Mouse (Mus musculus) CH12.LX (cell line): ENCODE results near the gene Hck. TPM values are rescaled to one million over a fixed set of nuclear protein-coding genes. Genes with fewer than 3 reads are reported as not detected.
A peak's percentile ranks its signal among the peaks of the same experiment; 100 is the strongest.

ENCODE experiments used
- DNase-seq: peaks from one replicate; pipeline ENCODE4 v3.0.0-alpha.2; 2013; ENCODE audit errors: extremely low read depth
- H3K27ac ChIP-seq: 2 replicates; pipeline ENCODE4 v1.5.1; 2012; ENCODE audit warnings: low read depth, mild to moderate bottlenecking, control low read depth, moderate library complexity; ENCODE audit not compliant: insufficient read depth
- H3K27me3 ChIP-seq: replicated peaks from 2 replicates; pipeline ENCODE3; 2012; ENCODE audit warnings: inconsistent platforms
- H3K36me3 ChIP-seq, 2 experiments: replicated peaks in 1 of 2; 2 replicates each; pipeline versions ENCODE3 to v1.6.1; 2012; ENCODE audit warnings: inconsistent platforms in 1 of 2, low read length in 1 of 2, mild to moderate bottlenecking in 1 of 2, mixed read lengths in 1 of 2, moderate library complexity in 1 of 2; ENCODE audit not compliant: control insufficient read depth in 1 of 2, insufficient read depth in 1 of 2
- H3K4me1 ChIP-seq, 2 experiments: 2 replicates each; pipeline ENCODE4 v1.6.1; 2012; ENCODE audit warnings: inconsistent platforms in 1 of 2, moderate library complexity in 1 of 2; ENCODE audit not compliant: insufficient read depth in 2 of 2, control insufficient read depth in 1 of 2
- H3K4me2 ChIP-seq: 2 replicates; pipeline ENCODE4 v1.6.1; 2012; ENCODE audit warnings: low read depth, mild to moderate bottlenecking, control low read depth; ENCODE audit not compliant: poor library complexity, insufficient read depth, severe bottlenecking
- H3K4me3 ChIP-seq, 3 experiments: fragments of 150-350 bp in 1 of 3; sonication (generic) in 1 of 3; replicated peaks in 1 of 3; 2 replicates each; pipeline versions ENCODE3 to v1.5.1; 2011 to 2012; ENCODE audit warnings: low read depth in 2 of 3, low read length in 2 of 3, mild to moderate bottlenecking in 2 of 3, moderate library complexity in 2 of 3, control low read depth in 1 of 3, improper control_type of control experiment in 1 of 3, inconsistent platforms in 1 of 3, mixed read lengths in 1 of 3; ENCODE audit not compliant: poor library complexity in 1 of 3
- H3K79me2 ChIP-seq: replicated peaks from 2 replicates; pipeline ENCODE4 v1.6.1; 2012; ENCODE audit warnings: mild to moderate bottlenecking, moderate library complexity; ENCODE audit not compliant: control insufficient read depth, poor library complexity, insufficient read depth, severe bottlenecking; ENCODE audit errors: extremely low read depth
- H3K9ac ChIP-seq: 2 replicates; pipeline ENCODE4 v1.6.1; 2012; ENCODE audit warnings: low read depth, mild to moderate bottlenecking, control low read depth, moderate library complexity; ENCODE audit not compliant: insufficient read depth
- H3K9me3 ChIP-seq: replicated peaks from 2 replicates; pipeline ENCODE3; 2012; ENCODE audit warnings: low read length, inconsistent platforms, mixed read lengths
- BHLHE40 ChIP-seq: IDR thresholded peaks from 2 replicates; pipeline ENCODE4 v1.6.1; 2011; ENCODE audit warnings: mild to moderate bottlenecking, low read depth, low read length, improper control_type of control experiment
- CHD2 ChIP-seq: IDR thresholded peaks from 2 replicates; pipeline ENCODE4 v1.6.1; 2011; ENCODE audit warnings: low read length, improper control_type of control experiment
- CTCF ChIP-seq, 2 experiments: IDR thresholded peaks in 1 of 2; conservative IDR thresholded peaks in 1 of 2; 2 replicates each; pipeline ENCODE4 v1.5.1; 2011 to 2012; ENCODE audit warnings: low read depth in 2 of 2, low read length in 2 of 2, improper control_type of control experiment in 1 of 2, inconsistent platforms in 1 of 2, mild to moderate bottlenecking in 1 of 2, moderate library complexity in 1 of 2
- ELF1 ChIP-seq: IDR thresholded peaks from 2 replicates; pipeline ENCODE4 v1.6.1; 2014; ENCODE audit warnings: low read depth, mild to moderate bottlenecking, inconsistent platforms, low read length, improper control_type of control experiment
- EP300 ChIP-seq: IDR thresholded peaks from 2 replicates; pipeline ENCODE4 v1.6.1; 2011; ENCODE audit warnings: low read length, improper control_type of control experiment
- ETS1 ChIP-seq: conservative IDR thresholded peaks from 2 replicates; pipeline ENCODE4 v1.6.1; 2012; ENCODE audit warnings: low read depth, mild to moderate bottlenecking, inconsistent platforms, low read length, improper control_type of control experiment, moderate library complexity
- IRF4 ChIP-seq: IDR thresholded peaks from 2 replicates; pipeline ENCODE4 v1.6.1; 2014; ENCODE audit warnings: low read depth, mild to moderate bottlenecking, inconsistent platforms, low read length, improper control_type of control experiment
- KAT2A ChIP-seq: IDR thresholded peaks from 2 replicates; pipeline ENCODE4 v1.6.1; 2012; ENCODE audit warnings: low read length, improper control_type of control experiment, inconsistent platforms; ENCODE audit not compliant: insufficient replicate concordance
- MAFK ChIP-seq: IDR thresholded peaks from 2 replicates; pipeline ENCODE4 v1.6.1; 2011; ENCODE audit warnings: low read length, improper control_type of control experiment; ENCODE audit not compliant: insufficient replicate concordance
- MAX ChIP-seq: IDR thresholded peaks from 2 replicates; pipeline ENCODE4 v1.6.1; 2011; ENCODE audit warnings: low read length, improper control_type of control experiment
- MEF2A ChIP-seq: IDR thresholded peaks from 2 replicates; pipeline ENCODE4 v1.6.1; 2014; ENCODE audit warnings: low read depth, mild to moderate bottlenecking, inconsistent platforms, low read length, improper control_type of control experiment, borderline replicate concordance
- MXI1 ChIP-seq: IDR thresholded peaks from 2 replicates; pipeline ENCODE4 v1.6.1; 2011; ENCODE audit warnings: mild to moderate bottlenecking, low read depth, low read length, improper control_type of control experiment
- MYC ChIP-seq: IDR thresholded peaks from 2 replicates; pipeline ENCODE4 v1.6.1; 2011; ENCODE audit warnings: low read depth, mild to moderate bottlenecking, improper control_type of control experiment, low read length
- NELFE ChIP-seq: IDR thresholded peaks from 2 replicates; pipeline ENCODE4 v1.6.1; 2011; ENCODE audit warnings: low read depth, low read length, improper control_type of control experiment
- NRF1 ChIP-seq: IDR thresholded peaks from 2 replicates; pipeline ENCODE4 v1.6.1; 2014; ENCODE audit warnings: low read depth, mild to moderate bottlenecking, inconsistent platforms, low read length, improper control_type of control experiment, moderate library complexity
- POLR2A ChIP-seq: IDR thresholded peaks from 2 replicates; pipeline ENCODE4 v1.6.1; 2011; ENCODE audit warnings: low read depth, mild to moderate bottlenecking, improper control_type of control experiment, low read length
- RAD21 ChIP-seq: IDR thresholded peaks from 2 replicates; pipeline ENCODE4 v1.6.1; 2011; ENCODE audit warnings: low read depth, mild to moderate bottlenecking, low read length, improper control_type of control experiment, moderate library complexity
- RCOR1 ChIP-seq: conservative IDR thresholded peaks from 2 replicates; pipeline ENCODE4 v1.6.1; 2012; ENCODE audit warnings: low read depth, mild to moderate bottlenecking, inconsistent platforms, low read length, improper control_type of control experiment
- SIN3A ChIP-seq: IDR thresholded peaks from 2 replicates; pipeline ENCODE4 v1.6.1; 2012; ENCODE audit warnings: low read length, improper control_type of control experiment, inconsistent platforms
- SMC3 ChIP-seq: IDR thresholded peaks from 2 replicates; pipeline ENCODE4 v1.6.1; 2011; ENCODE audit warnings: low read depth, low read length, improper control_type of control experiment
- TCF12 ChIP-seq: IDR thresholded peaks from 2 replicates; pipeline ENCODE4 v1.6.1; 2014; ENCODE audit warnings: low read depth, mild to moderate bottlenecking, inconsistent platforms, low read length, improper control_type of control experiment
- ZC3H11A ChIP-seq: IDR thresholded peaks from 2 replicates; pipeline ENCODE4 v1.6.1; 2012; ENCODE audit warnings: low read depth, mild to moderate bottlenecking, inconsistent platforms, low read length, improper control_type of control experiment
- ZMIZ1 ChIP-seq: IDR thresholded peaks from 2 replicates; pipeline ENCODE4 v1.6.1; 2012; ENCODE audit warnings: low read depth, mild to moderate bottlenecking, inconsistent platforms, low read length, improper control_type of control experiment
- dilution Hi-C: fragments of 300-500 bp; cut with MboI; formaldehyde crosslinking; loops from 2 replicates; pipeline ENCODE4 v1.14.3; 2020; ENCODE audit warnings: low sequenced_read_pairs; ENCODE audit not compliant: extremely low pct_unique_long_range_greater_than_20kb, extremely low pct_ligation_motif_present
- in situ Hi-C: fragments of 300-500 bp; cut with MboI; formaldehyde crosslinking; loops from 3 replicates; pipeline ENCODE4 v1.14.3; 2019; ENCODE audit warnings: low sequenced_read_pairs, low pct_ligation_motif_present, low pct_unique_long_range_greater_than_20kb, mixed read lengths
- polyA plus RNA-seq: library from polyadenylated mRNA; unstranded; fragments of >175 nt; gene quantifications from 2 replicates; pipeline ENCODE4 v1.2.1, GENCODE M21; 2012; ENCODE audit warnings: low read depth; ENCODE audit not compliant: insufficient read length
- total RNA-seq, 2 experiments: library from RNA; depleted of rRNA; stranded (reverse); fragments of 300-350 nt in 1 of 2; fragments of >200 nt in 1 of 2; gene quantifications; 2 replicates each; pipeline ENCODE4 v1.2.3; 2012 to 2014

Gene Hck
- total and polyA plus RNA-seq, 3 experiments: 0.08 to 0.68 (median 0.63) TPM

DNA sequence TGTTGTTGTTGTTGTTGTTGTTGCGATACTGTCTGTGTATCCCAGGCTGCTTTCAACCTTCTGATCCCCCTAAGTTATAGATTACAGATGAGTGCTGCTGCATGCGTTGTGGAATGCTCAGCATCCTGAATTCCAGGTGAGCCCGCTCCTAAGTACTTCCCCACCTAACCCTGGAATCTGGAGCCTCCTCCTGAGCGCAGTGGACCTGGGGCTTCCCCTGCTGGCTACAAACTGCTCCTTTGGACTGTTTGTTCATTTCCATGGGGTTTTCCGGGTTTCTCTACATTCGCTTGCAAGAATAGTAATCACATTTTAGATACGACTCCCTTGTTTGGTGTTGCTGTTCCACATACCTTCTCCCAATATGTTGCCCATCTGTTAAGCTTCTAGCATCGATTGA, 25.0 kb upstream of the Hck start:
- no peaks in the 10 kb centered on the region for H3K36me3 ChIP-seq
- H3K27me3 ChIP-seq: peaks cover 50% of the 10 kb centered on the region
- no peaks in the 10 kb centered on the region for H3K9me3 ChIP-seq
- in situ Hi-C loops (loop anchor here (10.0 kb wide), 1 partner anchor 62 kb away; no protein-coding TSS in a partner anchor), dilution Hi-C loops (no loop called here)
- H3K4me3 ChIP-seq: no peak overlapping the region
- H3K79me2 ChIP-seq: no peaks in the 10 kb centered on the region
- H3K4me2 ChIP-seq: no peak overlapping the region
- H3K4me1 ChIP-seq: peaks cover 10 to 27% of the 10 kb centered on the region in 2 experiments
- TF ChIP-seq NELFE: no peak
- TF ChIP-seq, all 38 proteins: peak for 0
- Histone ChIP-seq H3K27ac (no peak overlapping the region), H3K9ac (no peak overlapping the region)
- no peak for DNase-seq

DNA sequence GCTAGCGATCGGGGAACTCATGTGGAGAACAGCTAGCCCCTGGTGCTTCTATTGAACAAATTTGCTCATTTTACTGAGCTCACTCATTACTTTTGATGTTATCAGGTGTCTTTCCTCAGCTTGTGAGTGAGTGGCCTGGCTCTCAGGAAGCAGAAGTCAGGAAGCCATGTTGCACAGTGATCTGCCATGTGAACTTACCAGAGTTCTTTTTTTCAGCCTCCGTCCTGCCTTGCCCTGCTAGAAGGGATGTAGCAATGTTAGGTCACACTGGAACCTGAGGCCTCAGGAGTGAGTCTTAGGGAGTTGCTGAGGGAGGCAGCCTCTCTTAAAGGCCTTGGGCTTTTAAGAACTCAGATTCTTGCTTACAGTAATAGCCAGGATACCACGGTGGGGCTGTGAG, 24.4 kb upstream of the Hck start:
- no peak overlapping the region for H3K9ac ChIP-seq
- no peaks in the 10 kb centered on the region for H3K79me2 ChIP-seq
- no peak overlapping the region for H3K27ac ChIP-seq
- peaks cover 46% of the 10 kb centered on the region for H3K27me3 ChIP-seq
- no peak for TF ChIP-seq MEF2A
- TF ChIP-seq POLR2A: no peak
- no peak overlapping the region for H3K4me3 ChIP-seq
- peaks cover 10 to 27% of the 10 kb centered on the region in 2 experiments for H3K4me1 ChIP-seq
- peak; percentile 11 for DNase-seq
- dilution Hi-C loops: no loop called here
- H3K4me2 ChIP-seq: no peak overlapping the region
- in situ Hi-C loops: loop anchor here (10.0 kb wide), 1 partner anchor 61 kb away; no protein-coding TSS in a partner anchor
- no peaks in the 10 kb centered on the region for H3K36me3 ChIP-seq
- H3K9me3 ChIP-seq: no peaks in the 10 kb centered on the region

DNA sequence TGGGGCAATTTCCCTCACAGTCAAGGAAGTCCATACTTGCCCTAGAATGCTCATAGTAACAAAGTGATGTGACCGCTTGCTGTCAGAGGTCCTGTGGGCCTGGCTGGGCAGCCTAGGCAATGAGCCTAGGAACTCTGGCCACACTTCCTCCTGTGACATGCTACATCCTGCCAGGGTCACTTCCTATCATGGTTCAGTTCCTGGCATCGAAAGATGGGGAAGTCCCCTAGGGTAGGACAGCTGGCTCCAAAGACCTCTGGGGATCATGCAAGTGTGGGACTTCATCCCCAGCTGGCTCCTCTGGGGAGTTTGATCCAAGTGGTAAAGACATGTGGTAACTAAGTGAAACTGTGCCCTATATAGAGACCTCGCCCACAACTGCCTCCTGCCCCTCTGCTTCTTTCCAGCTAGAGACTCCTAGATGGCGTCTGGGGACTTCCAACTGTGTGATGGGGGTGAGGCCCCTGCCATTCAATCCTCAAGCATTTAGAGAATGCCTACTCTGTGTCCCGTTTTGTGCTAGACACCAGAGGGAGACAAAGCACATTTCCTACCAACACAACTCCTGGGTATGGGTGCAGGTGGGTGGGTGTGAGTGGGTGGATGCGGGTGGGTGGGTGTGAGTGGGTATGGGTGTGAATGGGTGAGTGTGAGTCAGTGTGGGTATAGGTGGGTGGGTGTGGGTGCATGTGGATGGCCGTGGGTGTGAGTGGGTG, 23.8 kb upstream of the Hck start:
- H3K9me3 ChIP-seq: peaks cover 2% of the 10 kb centered on the region
- no peaks in the 10 kb centered on the region for H3K79me2 ChIP-seq
- in situ Hi-C loops (loop anchor here (10.0 kb wide), 1 partner anchor 60 kb away; no protein-coding TSS in a partner anchor), dilution Hi-C loops (no loop called here)
- no peaks in the 10 kb centered on the region for H3K36me3 ChIP-seq
- peaks cover 46% of the 10 kb centered on the region for H3K27me3 ChIP-seq
- no peak overlapping the region for H3K4me3 ChIP-seq
- no peak overlapping the region for H3K27ac ChIP-seq
- no peak overlapping the region for H3K4me2 ChIP-seq
- peak; percentile 82 for DNase-seq
- peaks cover 10 to 27% of the 10 kb centered on the region in 2 experiments for H3K4me1 ChIP-seq
- H3K9ac ChIP-seq: no peak overlapping the region
- peak; percentile 52 for TF ChIP-seq ELF1
- peak; percentile 94 for TF ChIP-seq TCF12
- peak; percentile 71 for TF ChIP-seq IRF4
- 0 out of 2 replicates have a peak, but pooled peaks have one; percentile 62 for TF ChIP-seq MAFK
- TF ChIP-seq MYC: 0 out of 2 replicates have a peak, but pooled peaks have one; percentile 66
- peak; percentile 45 for TF ChIP-seq RAD21
- no peak for TF ChIP-seq NRF1
- TF ChIP-seq SIN3A: peak; percentile 59; the same call in 1 of the 2 replicates
- peak; percentile 64 for TF ChIP-seq SMC3
- peak in 1 of 2 experiments; percentile 67; a peak in 2 of 4 replicates for TF ChIP-seq CTCF (conservative IDR thresholded peaks at IDR 0.05 in 1 of 2, IDR thresholded peaks at IDR 0.05 in 1 of 2; ENCODE audit: low read depth in 2 of 2, low read length in 2 of 2)
- peak; percentile 28; the same call in 1 of the 2 replicates for TF ChIP-seq POLR2A
- TF ChIP-seq KAT2A: 0 out of 2 replicates have a peak, but pooled peaks have one; percentile 40
- TF ChIP-seq MEF2A: peak; percentile 69; the same call in 1 of the 2 replicates
- TF ChIP-seq ZMIZ1: no peak
- peak; percentile 47 for TF ChIP-seq CHD2
- TF ChIP-seq MAX: peak; percentile 62; the same call in 1 of the 2 replicates
- TF ChIP-seq EP300: peak; percentile 88; the same call in 1 of the 2 replicates
- no peak for TF ChIP-seq ZC3H11A
- 0 out of 2 replicates have a peak, but pooled peaks have one; percentile 65 for TF ChIP-seq RCOR1
- TF ChIP-seq ETS1: peak; percentile 83
- no peak; the same call in 1 of the 2 replicates for TF ChIP-seq MXI1
- TF ChIP-seq BHLHE40: peak; percentile 66
